Mouse (Mus musculus) macrophage (primary cell): ENCODE measurements around the gene Zglp1. TPM values are rescaled to one million over a fixed set of nuclear protein-coding genes. Genes with fewer than 3 reads are reported as not detected.
"Not testable (repeated sequence)": the region's sequence is repeated elsewhere in the genome, so short reads cannot be mapped to it uniquely, and the experiment has no call there.

ENCODE experiments used
- H3K27ac ChIP-seq: fragments of 350-480 bp; formaldehyde crosslinking; 2 replicates; pipeline ENCODE4 v1.9.0; 2021
- H3K36me3 ChIP-seq: fragments of 350-480 bp; formaldehyde crosslinking; 2 replicates; pipeline ENCODE4 v1.9.0; 2021; ENCODE audit errors: inconsistent target
- H3K4me3 ChIP-seq: fragments of 350-480 bp; formaldehyde crosslinking; 2 replicates; pipeline ENCODE4 v1.9.0; 2021; ENCODE audit errors: inconsistent target
- H3K79me2 ChIP-seq: fragments of 350-480 bp; formaldehyde crosslinking; 2 replicates; pipeline ENCODE4 v1.9.0; 2021; ENCODE audit errors: inconsistent target
- WGBS: methylation state at CpG from one replicate; pipeline ENCODE4 v1.1.7; 2026; ENCODE audit warnings: inconsistent platforms; ENCODE audit not compliant: missing documents; 5-methylcytosine and 5-hydroxymethylcytosine counted together
- polyA plus RNA-seq: library from polyadenylated mRNA; stranded (reverse); fragments of 250-400 nt; gene quantifications from 3 replicates; pipeline ENCODE4 v1.2.4, GENCODE M21; 2018; ENCODE audit warnings: inconsistent platforms

Zglp1 gene
- polyA plus RNA-seq, 1 experiment from 2014 or later, result not detected

- WGBS, result 2% methylated on average over 22 of the region's 24 CpGs
- peaks cover 56% of the 10 kb centered on the region for H3K79me2 ChIP-seq
- peaks cover 30% of the 10 kb centered on the region; the same call in 1 of the 2 replicates for H3K36me3 ChIP-seq
- H3K4me3 ChIP-seq, result peak overlapping the region; percentile 86
- H3K27ac ChIP-seq, result peak overlapping the region; percentile 48
Observed at GRCm38 (mm10) chr9:21090972-21091706, 24.2 kb upstream of the Zglp1 start.

- Histone ChIP-seq H3K4me3 (peak overlapping the region; percentile 86), H3K79me2 (peaks cover 62% of the 10 kb centered on the region), H3K36me3 (peaks cover 36% of the 10 kb centered on the region; the same call in 1 of the 2 replicates), H3K27ac (no peak overlapping the region)
- 100% methylated on average over 1 of the region's 1 CpGs for WGBS
Observed at GRCm38 (mm10) chr9:21090537-21090936, 23.6 kb upstream of the Zglp1 start.

GRCm38 (mm10) chr9:21083324-21083723 is 16.4 kb upstream of the Zglp1 start:
- H3K79me2 ChIP-seq, result peaks cover 73% of the 10 kb centered on the region
- H3K4me3 ChIP-seq, result no peak overlapping the region
- 98% methylated on average over 3 of the region's 3 CpGs for WGBS
- H3K27ac ChIP-seq, result no peak overlapping the region
- peaks cover 89% of the 10 kb centered on the region for H3K36me3 ChIP-seq

GRCm38 (mm10) chr9:21081127-21081526 is 14.2 kb upstream of the Zglp1 start:
- no peak overlapping the region for H3K27ac ChIP-seq
- H3K4me3 ChIP-seq, result no peak overlapping the region
- H3K36me3 ChIP-seq, result peaks cover 93% of the 10 kb centered on the region
- peaks cover 51% of the 10 kb centered on the region for H3K79me2 ChIP-seq
- 93% methylated on average over 9 of the region's 9 CpGs for WGBS

GRCm38 (mm10) chr9:21075625-21076024 is 8.7 kb upstream of the Zglp1 start:
- WGBS, result 95% methylated on average over 3 of the region's 3 CpGs
- Histone ChIP-seq H3K27ac (no peak overlapping the region), H3K36me3 (peaks cover 50% of the 10 kb centered on the region), H3K4me3 (no peak overlapping the region), H3K79me2 (peaks cover 24% of the 10 kb centered on the region)

- Histone ChIP-seq H3K79me2 (peaks cover 30% of the 10 kb centered on the region), H3K27ac (no peak overlapping the region; the same call in 1 of the 2 replicates), H3K36me3 (peaks cover 35% of the 10 kb centered on the region), H3K4me3 (peak overlapping the region; percentile 84; the same call in 1 of the 2 replicates)
- 50% methylated on average over 1 of the region's 1 CpGs for WGBS
Observed at GRCm38 (mm10) chr9:21074173-21074572, 7.3 kb upstream of the Zglp1 start.

- H3K36me3 ChIP-seq, result peaks cover 26% of the 10 kb centered on the region
- H3K4me3 ChIP-seq, result peak within 1 kb of the TSS; percentile 84
- H3K79me2 ChIP-seq, result peaks cover 30% of the 10 kb centered on the region
- peak within 1 kb of the TSS; percentile 45 for H3K27ac ChIP-seq
- under 1% methylated on average over 56 of the region's 58 CpGs for WGBS
Observed at GRCm38 (mm10) chr9:21073044-21073840, 6.3 kb upstream of the Zglp1 start, which contains the start of the genes Gm49373 and Fdx1l. Gene Gm49373 (minus strand): TSS chr9:21073096. Gene Fdx1l (minus strand): TSS chr9:21073614.

GRCm38 (mm10) chr9:21072641-21073040 is 5.7 kb upstream of the Zglp1 start:
- peak overlapping the region; percentile 84 for H3K4me3 ChIP-seq
- peaks cover 30% of the 10 kb centered on the region for H3K79me2 ChIP-seq
- peak overlapping the region; percentile 37; the same call in 1 of the 2 replicates for H3K27ac ChIP-seq
- H3K36me3 ChIP-seq, result peaks cover 20% of the 10 kb centered on the region
- 7% methylated on average over 4 of the region's 4 CpGs for WGBS

GRCm38 (mm10) chr9:21062928-21063327 is 4.0 kb downstream of the Zglp1 start:
- Histone ChIP-seq H3K4me3 (no peak overlapping the region), H3K36me3 (no peaks in the 10 kb centered on the region), H3K27ac (no peak overlapping the region), H3K79me2 (no peaks in the 10 kb centered on the region)
- WGBS, result 93% methylated on average over 2 of the region's 2 CpGs

GRCm38 (mm10) chr9:21051578-21051977 is 15.3 kb downstream of the Zglp1 start:
- Histone ChIP-seq H3K4me3 (no peak overlapping the region), H3K36me3 (no peaks in the 10 kb centered on the region), H3K27ac (no peak overlapping the region), H3K79me2 (no peaks in the 10 kb centered on the region)
- 77% methylated on average over 10 of the region's 10 CpGs for WGBS

GRCm38 (mm10) chr9:21045235-21045634 is 21.7 kb downstream of the Zglp1 start:
- Histone ChIP-seq H3K79me2 (no peaks in the 10 kb centered on the region), H3K27ac (no peak overlapping the region), H3K4me3 (no peak overlapping the region), H3K36me3 (no peaks in the 10 kb centered on the region)
- 94% methylated on average over 3 of the region's 3 CpGs for WGBS

GRCm38 (mm10) chr9:21044785-21045184 is 22.1 kb downstream of the Zglp1 start:
- 88% methylated on average over 1 of the region's 1 CpGs for WGBS
- H3K27ac ChIP-seq, H3K79me2 ChIP-seq, H3K36me3 ChIP-seq, H3K4me3 ChIP-seq: not testable (repeated sequence)

- Histone ChIP-seq H3K79me2 (no peaks in the 10 kb centered on the region), H3K36me3 (no peaks in the 10 kb centered on the region), H3K27ac (no peak overlapping the region), H3K4me3 (no peak overlapping the region)
- 86% methylated on average over 4 of the region's 4 CpGs for WGBS
Observed at GRCm38 (mm10) chr9:21043563-21043962, 23.3 kb downstream of the Zglp1 start.

GRCm38 (mm10) chr9:21041308-21041707 is 25.6 kb downstream of the Zglp1 start:
- WGBS, result 75% methylated on average over 4 of the region's 4 CpGs
- no peaks in the 10 kb centered on the region for H3K79me2 ChIP-seq

GRCm38 (mm10) chr9:21039779-21040178 is 27.1 kb downstream of the Zglp1 start:
- no peaks in the 10 kb centered on the region for H3K79me2 ChIP-seq
- no peak overlapping the region for H3K27ac ChIP-seq
- H3K36me3 ChIP-seq, result no peaks in the 10 kb centered on the region
- H3K4me3 ChIP-seq, result no peak overlapping the region
- WGBS, result 86% methylated on average over 3 of the region's 3 CpGs

More at GRCm38 (mm10) chr9:21041308-21041707, 25.6 kb downstream of the Zglp1 start:
- Histone ChIP-seq H3K36me3 (no peaks in the 10 kb centered on the region), H3K27ac (no peak overlapping the region), H3K4me3 (no peak overlapping the region)
